Mouse (Mus musculus): ENCODE results near the gene Ttyh2. TPM values are rescaled to one million over a fixed set of nuclear protein-coding genes. Genes with fewer than 3 reads are reported as not detected.

The Ttyh2 gene
- polyA plus RNA-seq, 1 experiment from 2014 or later, result 11.4 TPM

- Histone ChIP-seq H3K4me1 (ENCODE audit: control insufficient read depth, insufficient read depth, low read length) (peaks cover 5% of the 10 kb centered on the region), H3K27ac (ENCODE audit: low read length) (no peak overlapping the region), H3K9me3 (replicated peaks; ENCODE audit: control insufficient read depth, low read length) (no peaks in the 10 kb centered on the region), H3K27me3 (ENCODE audit: control insufficient read depth, insufficient read depth, low read length) (no peaks in the 10 kb centered on the region; the same call in 1 of the 2 replicates), H3K9ac (ENCODE audit: low read length) (no peak overlapping the region), H3K4me2 (ENCODE audit: low read depth, low read length) (peak overlapping the region; percentile 38; the same call in 1 of the 2 replicates), H3K4me3 (ENCODE audit: low read length) (no peak overlapping the region), H3K36me3 (ENCODE audit: control insufficient read depth, insufficient read depth) (no peaks in the 10 kb centered on the region)
- 38% methylated on average over 11 of the region's 11 CpGs for WGBS
- ATAC-seq (replicated peaks; ENCODE audit: extremely low read depth, insufficient read depth, low FRiP score), result no peak; the same call in 1 of the 2 replicates
Observed at GRCm38 (mm10) chr11:114736913-114737624, 61.8 kb downstream of the Ttyh2 start.

GRCm38 (mm10) chr11:114740598-114740997, 65.4 kb downstream of the Ttyh2 start:
- ATAC-seq (replicated peaks; ENCODE audit: extremely low read depth, insufficient read depth, low FRiP score), result no peak; the same call in 1 of the 2 replicates
- H3K9ac ChIP-seq (ENCODE audit: low read length), result no peak overlapping the region
- 24% methylated on average over 9 of the region's 10 CpGs for WGBS

GRCm38 (mm10) chr11:114741451-114741850, 66.2 kb downstream of the Ttyh2 start:
- ATAC-seq (replicated peaks; ENCODE audit: extremely low read depth, insufficient read depth, low FRiP score), result no peak
- whole genome bisulfite sequencing, result 60% methylated on average over 6 of the region's 6 CpGs

More at GRCm38 (mm10) chr11:114740598-114740997, 65.4 kb downstream of the Ttyh2 start:
- H3K27me3 ChIP-seq (ENCODE audit: control insufficient read depth, insufficient read depth, low read length), result no peaks in the 10 kb centered on the region
- H3K4me3 ChIP-seq (ENCODE audit: low read length), result no peak overlapping the region
- no peaks in the 10 kb centered on the region for H3K36me3 ChIP-seq (ENCODE audit: control insufficient read depth, insufficient read depth)
- H3K4me2 ChIP-seq (ENCODE audit: low read depth, low read length), result no peak overlapping the region
- H3K9me3 ChIP-seq (replicated peaks; ENCODE audit: control insufficient read depth, low read length), result no peaks in the 10 kb centered on the region
- H3K27ac ChIP-seq (ENCODE audit: low read length), result no peak overlapping the region
- peaks cover 5% of the 10 kb centered on the region for H3K4me1 ChIP-seq (ENCODE audit: control insufficient read depth, insufficient read depth, low read length)

GRCm38 (mm10) chr11:114745134-114745533, 69.9 kb downstream of the Ttyh2 start:
- Histone ChIP-seq H3K4me1 (ENCODE audit: control insufficient read depth, insufficient read depth, low read length) (peaks cover 5% of the 10 kb centered on the region), H3K27ac (ENCODE audit: low read length) (no peak overlapping the region), H3K9ac (ENCODE audit: low read length) (0 out of 2 replicates have a peak overlapping the region, but pooled peaks have one; percentile 5), H3K9me3 (replicated peaks; ENCODE audit: control insufficient read depth, low read length) (no peaks in the 10 kb centered on the region), H3K4me3 (ENCODE audit: low read length) (no peak overlapping the region), H3K27me3 (ENCODE audit: control insufficient read depth, insufficient read depth, low read length) (0 out of 2 replicates have a peak, but pooled peaks cover 3% of the 10 kb centered on the region), H3K36me3 (ENCODE audit: control insufficient read depth, insufficient read depth) (no peaks in the 10 kb centered on the region), H3K4me2 (ENCODE audit: low read depth, low read length) (peak overlapping the region; percentile 40; the same call in 1 of the 2 replicates)
- peak; percentile 63; the same call in 1 of the 2 replicates for ATAC-seq (replicated peaks; ENCODE audit: extremely low read depth, insufficient read depth, low FRiP score)
- WGBS, result 1% methylated on average over 12 of the region's 12 CpGs

More at GRCm38 (mm10) chr11:114741451-114741850, 66.2 kb downstream of the Ttyh2 start:
- no peak overlapping the region for H3K4me2 ChIP-seq (ENCODE audit: low read depth, low read length)
- no peak overlapping the region for H3K27ac ChIP-seq (ENCODE audit: low read length)
- H3K9ac ChIP-seq (ENCODE audit: low read length), result no peak overlapping the region
- H3K9me3 ChIP-seq (replicated peaks; ENCODE audit: control insufficient read depth, low read length), result no peaks in the 10 kb centered on the region
- no peaks in the 10 kb centered on the region for H3K36me3 ChIP-seq (ENCODE audit: control insufficient read depth, insufficient read depth)
- H3K4me1 ChIP-seq (ENCODE audit: control insufficient read depth, insufficient read depth, low read length), result peaks cover 5% of the 10 kb centered on the region
- 0 out of 2 replicates have a peak, but pooled peaks cover 3% of the 10 kb centered on the region for H3K27me3 ChIP-seq (ENCODE audit: control insufficient read depth, insufficient read depth, low read length)
- H3K4me3 ChIP-seq (ENCODE audit: low read length), result no peak overlapping the region

- 77% methylated on average over 12 of the region's 12 CpGs for WGBS
- H3K27ac ChIP-seq (ENCODE audit: low read length), result no peak overlapping the region
Observed at GRCm38 (mm10) chr11:114747564-114748138, 72.4 kb downstream of the Ttyh2 start.

GRCm38 (mm10) chr11:114764820-114765818, 89.9 kb downstream of the Ttyh2 start, which contains the start of gene Kif19a:
Gene Kif19a, plus strand, starts transcription at chr11:114765388.
- no peak within 1 kb of the TSS for H3K27ac ChIP-seq (ENCODE audit: low read length)
- peak within 1 kb of the TSS; percentile 60 for H3K4me3 ChIP-seq (ENCODE audit: low read length)
- H3K4me1 ChIP-seq (ENCODE audit: control insufficient read depth, insufficient read depth, low read length), result 0 out of 2 replicates have a peak, but pooled peaks cover 3% of the 10 kb centered on the region
- H3K9ac ChIP-seq (ENCODE audit: low read length), result peak within 1 kb of the TSS; percentile 61
- peaks cover 25% of the 10 kb centered on the region for H3K27me3 ChIP-seq (ENCODE audit: control insufficient read depth, insufficient read depth, low read length)
- peak within 1 kb of the TSS; percentile 90 for H3K4me2 ChIP-seq (ENCODE audit: low read depth, low read length)
- no peaks in the 10 kb centered on the region for H3K36me3 ChIP-seq (ENCODE audit: control insufficient read depth, insufficient read depth)
- WGBS, result 3% methylated on average over 50 of the region's 51 CpGs
- H3K9me3 ChIP-seq (replicated peaks; ENCODE audit: control insufficient read depth, low read length), result no peaks in the 10 kb centered on the region
- peak; percentile 82 for ATAC-seq (replicated peaks; ENCODE audit: extremely low read depth, insufficient read depth, low FRiP score)

More at GRCm38 (mm10) chr11:114747564-114748138, 72.4 kb downstream of the Ttyh2 start:
- H3K27me3 ChIP-seq (ENCODE audit: control insufficient read depth, insufficient read depth, low read length), result 0 out of 2 replicates have a peak, but pooled peaks cover 3% of the 10 kb centered on the region
- no peak overlapping the region for H3K4me3 ChIP-seq (ENCODE audit: low read length)
- no peak for ATAC-seq (replicated peaks; ENCODE audit: extremely low read depth, insufficient read depth, low FRiP score)
- H3K9ac ChIP-seq (ENCODE audit: low read length), result no peak overlapping the region
- H3K4me2 ChIP-seq (ENCODE audit: low read depth, low read length), result no peak overlapping the region
- H3K9me3 ChIP-seq (replicated peaks; ENCODE audit: control insufficient read depth, low read length), result no peaks in the 10 kb centered on the region
- H3K36me3 ChIP-seq (ENCODE audit: control insufficient read depth, insufficient read depth), result no peaks in the 10 kb centered on the region
- H3K4me1 ChIP-seq (ENCODE audit: control insufficient read depth, insufficient read depth, low read length), result no peaks in the 10 kb centered on the region

GRCm38 (mm10) chr11:114769911-114770310, 94.7 kb downstream of the Ttyh2 start:
- Histone ChIP-seq H3K4me3 (ENCODE audit: low read length) (no peak overlapping the region), H3K27me3 (ENCODE audit: control insufficient read depth, insufficient read depth, low read length) (peaks cover 20% of the 10 kb centered on the region), H3K4me1 (ENCODE audit: control insufficient read depth, insufficient read depth, low read length) (0 out of 2 replicates have a peak, but pooled peaks cover 3% of the 10 kb centered on the region), H3K9ac (ENCODE audit: low read length) (no peak overlapping the region), H3K9me3 (replicated peaks; ENCODE audit: control insufficient read depth, low read length) (no peaks in the 10 kb centered on the region), H3K27ac (ENCODE audit: low read length) (no peak overlapping the region), H3K36me3 (ENCODE audit: control insufficient read depth, insufficient read depth) (no peaks in the 10 kb centered on the region), H3K4me2 (ENCODE audit: low read depth, low read length) (no peak overlapping the region)
- ATAC-seq (replicated peaks; ENCODE audit: extremely low read depth, insufficient read depth, low FRiP score), result no peak
- 47% methylated on average over 6 of the region's 6 CpGs for WGBS
